26 mouse cellular contexts compared by ENCODE assay signal in the genomic region with DNA sequence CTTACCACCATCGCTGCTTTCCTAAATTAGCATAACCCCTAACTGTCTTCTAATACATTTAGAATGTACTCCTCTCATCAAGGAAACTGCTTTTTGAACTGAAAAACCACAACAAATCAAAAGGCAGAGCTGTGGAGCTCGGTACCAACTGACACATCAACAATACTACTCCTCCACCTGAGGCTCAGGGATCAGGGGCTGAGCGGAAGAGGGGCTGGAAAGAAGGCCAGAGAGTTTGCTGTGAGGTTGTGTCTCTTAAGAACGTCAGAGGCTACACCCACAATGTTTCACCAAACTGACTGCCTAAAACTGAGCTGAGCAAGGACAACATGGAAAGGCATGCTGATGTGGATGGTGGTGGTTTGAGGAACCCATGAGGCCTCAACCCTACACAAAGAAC.
DNase-seq lines count a peak whose midpoint lies in the region; ATAC-seq and TF ChIP-seq lines count a peak whose summit lies in the region.
"Had no signal": no experiment of that assay in that cellular context is flagged by ENCODE, and none has a peak within 500 bp of the region (broad histone marks: within the 10 kb centered on the region; RNA-seq: fewer than 3 reads in every experiment).

No protein-coding gene starts in this region.

- H3K36me3 ChIP-seq in thymus, adult 2 months (ENCODE audit: control insufficient read depth, insufficient read depth, low read length) = no peaks in the 10 kb centered on the region
- H3K36me3 ChIP-seq: G1E; heart, embryonic 10.5 days; hindbrain, embryonic 10.5 days; midbrain, embryonic 10.5 days had no signal

- no peak for TF ChIP-seq POLR2A in thymus, adult 2 months (IDR thresholded peaks at IDR 0.05; ENCODE audit: control insufficient read depth, extremely low read depth, insufficient read depth, low read length, poor library complexity)

- H3K27me3 ChIP-seq in thymus, adult 2 months (ENCODE audit: control insufficient read depth, insufficient read depth, low read length) = no peaks in the 10 kb centered on the region
- H3K27me3 ChIP-seq: CH12.LX; forebrain, embryonic 13.5 days had no signal

- H3K27ac ChIP-seq in thymus, adult 2 months (ENCODE audit: control insufficient read depth, insufficient read depth, low read length) = peak overlapping the region; percentile 98
- H3K27ac ChIP-seq: forebrain, embryonic 13.5 days; heart, embryonic 10.5 days; hindbrain, embryonic 10.5 days; macrophage; midbrain, embryonic 10.5 days had no signal

- H3K4me3 ChIP-seq in thymus, adult 2 months (ENCODE audit: control insufficient read depth, insufficient read depth, low read length) = no peak overlapping the region
- H3K4me3 ChIP-seq: forebrain, embryonic 13.5 days; heart, embryonic 10.5 days; hindbrain, embryonic 10.5 days; midbrain, embryonic 10.5 days had no signal

- peak; percentile 69 for DNase-seq in thymus, adult 2 months
- peak; percentile 63 for DNase-seq in thymus, postnatal 4 days
- no peak for DNase-seq in layer of hippocampus, postnatal 36 days
- no peak for DNase-seq in embryo, embryonic 10 days (ENCODE audit: low spot score)
- DNase-seq: adrenal gland, adult 8-10 months; cerebellum, adult 18-20 months; cerebellum, postnatal 25 days; embryo, embryonic 11 days; gastrocnemius, postnatal 36 days; heart, postnatal 10 days; kidney, adult 2 months; kidney, postnatal 10 days; liver, postnatal 0 days had no signal

- 8% methylated on average over 4 of the region's 4 CpGs for WGBS in thymus, adult 2 months

- TF ChIP-seq CTCF in thymus, adult 2 months (IDR thresholded peaks at IDR 0.05; ENCODE audit: borderline replicate concordance, control insufficient read depth, extremely low read depth, insufficient read depth, low read length, poor library complexity) = no peak

- peak; percentile 44 for ATAC-seq in CD4-positive, CD25-positive, alpha-beta regulatory T cell, adult 4 months
- ATAC-seq in activated CD4-positive, CD25-positive, alpha-beta regulatory T cell, adult 4 months = peak; percentile 30
- no peak for ATAC-seq in monocyte, adult 5-6 weeks (replicated peaks; ENCODE audit: insufficient number of reproducible peaks, low FRiP score, low TSS enrichment, poor library complexity, severe bottlenecking)
- ATAC-seq: forebrain, embryonic 13.5 days; liver, postnatal 0 days; lung, postnatal 0 days; midbrain, embryonic 16.5 days; Patski had no signal

- H3K4me1 ChIP-seq in thymus, adult 2 months (replicated peaks; ENCODE audit: control insufficient read depth, insufficient read depth, low read length) = peaks cover 28% of the 10 kb centered on the region
- H3K4me1 ChIP-seq: forebrain, embryonic 13.5 days; hindbrain, embryonic 10.5 days; midbrain, embryonic 10.5 days had no signal

Comparison
In these comparisons a context has a peak if more than half of its experiments do, and no peak if none do; other contexts are left out.
1. DNase-seq: peak in thymus, adult 2 months (single experiment) and thymus, postnatal 4 days (single experiment); none in layer of hippocampus, postnatal 36 days (0 of 2) and embryo, embryonic 10 days (single experiment).